Mouse (Mus musculus): ENCODE results near the gene Abcb5. TPM values are rescaled to one million over a fixed set of nuclear protein-coding genes. Genes with fewer than 3 reads are reported as not detected.

The Abcb5 gene
- polyA plus RNA-seq, 1 experiment = not detected

Other genes starting within 250 kb of the Abcb5 start
- gene Sp8, start 120.1 kb downstream of the Abcb5 start, polyA plus RNA-seq (2012; fragmentation: generic; extraction: Trizol) = 1.2 TPM